Mouse (Mus musculus) limb, embryonic 13.5 days (tissue): ENCODE results near the gene Lmx1b. TPM values are rescaled to one million over a fixed set of nuclear protein-coding genes. Genes with fewer than 3 reads are reported as not detected.

ENCODE experiments used
- ATAC-seq: fragments of 200-750 bp; cut with Nextera tagmentation; 2 replicates; pipeline ENCODE4 v1.8.0; 2017; ENCODE audit warnings: low read depth, moderate number of reproducible peaks, moderate TSS enrichment; ENCODE audit not compliant: low FRiP score
- H3K27ac ChIP-seq: fragments of 300-500 bp; sonication (generic); 2 replicates; pipeline ENCODE4 v1.5.1; 2015; ENCODE audit warnings: inconsistent platforms, mild to moderate bottlenecking, moderate library complexity
- H3K27me3 ChIP-seq: fragments of 300-500 bp; sonication (generic); 2 replicates; pipeline ENCODE4 v1.6.1; 2015; ENCODE audit warnings: mild to moderate bottlenecking, inconsistent platforms
- H3K36me3 ChIP-seq: fragments of 300-500 bp; sonication (generic); 2 replicates; pipeline ENCODE4 v1.6.1; 2015; ENCODE audit warnings: inconsistent platforms, mild to moderate bottlenecking, moderate library complexity
- H3K4me1 ChIP-seq: fragments of 300-500 bp; sonication (generic); 2 replicates; pipeline ENCODE4 v1.6.1; 2015; ENCODE audit warnings: inconsistent platforms
- H3K4me2 ChIP-seq: fragments of 300-500 bp; sonication (generic); replicated peaks from 2 replicates; pipeline ENCODE4 v1.6.1; 2015; ENCODE audit warnings: inconsistent platforms, mild to moderate bottlenecking, moderate library complexity
- H3K4me3 ChIP-seq: fragments of 300-500 bp; sonication (generic); 2 replicates; pipeline ENCODE4 v1.5.1; 2015; ENCODE audit warnings: moderate library complexity, mild to moderate bottlenecking, inconsistent platforms
- H3K9ac ChIP-seq: fragments of 300-500 bp; sonication (generic); 2 replicates; pipeline ENCODE4 v1.6.1; 2015; ENCODE audit warnings: mild to moderate bottlenecking, inconsistent platforms
- H3K9me3 ChIP-seq: fragments of 300-500 bp; sonication (generic); 2 replicates; pipeline ENCODE4 v1.6.1; 2016; ENCODE audit warnings: inconsistent platforms
- WGBS: fragments of 180-500 bp; shearing (Covaris S2); methylation state at CpG from one replicate; pipeline ENCODE4 v1.1.7; 2015; 5-methylcytosine and 5-hydroxymethylcytosine counted together
- polyA plus RNA-seq: library from polyadenylated mRNA; unstranded; fragments of >200 nt; fragmentation: Nextera tagmentation; extraction: Ambion mirVana; gene quantifications from 2 replicates; pipeline ENCODE4 v1.2.1, GENCODE M21; 2015

Gene Lmx1b
- polyA plus RNA-seq, 1 experiment from 2014 or later, result 7.7 TPM

- Histone ChIP-seq H3K27me3 (peaks cover 74% of the 10 kb centered on the region), H3K4me3 (0 out of 2 replicates have a peak overlapping the region, but pooled peaks have one; percentile 1), H3K9me3 (no peaks in the 10 kb centered on the region), H3K4me1 (peaks cover 84% of the 10 kb centered on the region), H3K27ac (peak overlapping the region; percentile 34; the same call in 1 of the 2 replicates), H3K36me3 (peaks cover 3% of the 10 kb centered on the region; the same call in 1 of the 2 replicates), H3K9ac (peak overlapping the region; percentile 40), H3K4me2 (peak overlapping the region; percentile 42)
- 0 out of 2 replicates have a peak, but pooled peaks have one; percentile 4 for ATAC-seq
- WGBS, result 20% methylated on average over 16 of the region's 16 CpGs
These were observed 13.9 kb downstream of the Lmx1b start for GRCm38 (mm10) chr2:33626262-33627057.

- Histone ChIP-seq H3K9ac (no peak overlapping the region), H3K9me3 (no peaks in the 10 kb centered on the region), H3K4me2 (peak overlapping the region; percentile 72), H3K27ac (no peak overlapping the region), H3K36me3 (no peaks in the 10 kb centered on the region), H3K4me3 (no peak overlapping the region), H3K4me1 (peaks cover 62% of the 10 kb centered on the region), H3K27me3 (peaks cover 56% of the 10 kb centered on the region)
- ATAC-seq, result peak; percentile 46; the same call in 1 of the 2 replicates
- WGBS, result 66% methylated on average over 9 of the region's 9 CpGs
These were observed 22.6 kb downstream of the Lmx1b start for GRCm38 (mm10) chr2:33617670-33618069.

GRCm38 (mm10) chr2:33616411-33616843 lies 23.9 kb downstream of the Lmx1b start:
- Histone ChIP-seq H3K9ac (peak overlapping the region; percentile 53), H3K4me1 (peaks cover 72% of the 10 kb centered on the region), H3K4me2 (peak overlapping the region; percentile 72), H3K4me3 (peak overlapping the region; percentile 43), H3K27me3 (peaks cover 58% of the 10 kb centered on the region), H3K9me3 (no peaks in the 10 kb centered on the region), H3K27ac (0 out of 2 replicates have a peak overlapping the region, but pooled peaks have one; percentile 10), H3K36me3 (no peaks in the 10 kb centered on the region; the same call in 1 of the 2 replicates)
- ATAC-seq, result peak; percentile 55; the same call in 1 of the 2 replicates
- under 1% methylated on average over 30 of the region's 30 CpGs for WGBS

DNA sequence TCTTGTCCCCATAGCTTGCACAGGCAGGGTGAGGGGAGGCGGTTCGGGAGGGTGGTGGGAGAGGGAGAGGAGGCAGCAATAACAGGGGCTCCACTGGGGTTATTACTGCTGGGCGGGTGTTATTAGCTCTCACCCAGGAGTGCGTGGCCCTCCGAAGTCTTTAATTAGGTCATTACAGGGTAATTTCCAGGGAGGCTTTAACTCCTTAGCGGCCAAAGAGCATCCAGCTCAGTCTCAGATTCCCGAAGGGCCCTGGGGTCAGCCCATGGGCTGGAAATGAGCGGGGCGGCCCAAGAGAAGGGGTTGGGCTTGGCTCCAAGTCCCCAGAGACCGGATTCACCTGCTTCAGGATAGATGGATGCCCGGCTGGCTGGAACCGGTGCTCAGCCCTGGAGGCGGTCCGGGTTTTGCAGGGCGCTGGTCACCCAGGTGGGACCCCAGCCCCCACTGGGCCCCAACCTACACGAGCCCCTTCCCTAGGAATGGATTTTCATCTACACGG lies 24.4 kb downstream of the Lmx1b start:
- Histone ChIP-seq H3K4me1 (peaks cover 75% of the 10 kb centered on the region), H3K9ac (peak overlapping the region; percentile 53), H3K4me2 (peak overlapping the region; percentile 72), H3K4me3 (peak overlapping the region; percentile 43), H3K27me3 (peaks cover 63% of the 10 kb centered on the region), H3K9me3 (no peaks in the 10 kb centered on the region), H3K27ac (no peak overlapping the region), H3K36me3 (no peaks in the 10 kb centered on the region; the same call in 1 of the 2 replicates)
- no peak for ATAC-seq
- 6% methylated on average over 17 of the region's 17 CpGs for WGBS

DNA sequence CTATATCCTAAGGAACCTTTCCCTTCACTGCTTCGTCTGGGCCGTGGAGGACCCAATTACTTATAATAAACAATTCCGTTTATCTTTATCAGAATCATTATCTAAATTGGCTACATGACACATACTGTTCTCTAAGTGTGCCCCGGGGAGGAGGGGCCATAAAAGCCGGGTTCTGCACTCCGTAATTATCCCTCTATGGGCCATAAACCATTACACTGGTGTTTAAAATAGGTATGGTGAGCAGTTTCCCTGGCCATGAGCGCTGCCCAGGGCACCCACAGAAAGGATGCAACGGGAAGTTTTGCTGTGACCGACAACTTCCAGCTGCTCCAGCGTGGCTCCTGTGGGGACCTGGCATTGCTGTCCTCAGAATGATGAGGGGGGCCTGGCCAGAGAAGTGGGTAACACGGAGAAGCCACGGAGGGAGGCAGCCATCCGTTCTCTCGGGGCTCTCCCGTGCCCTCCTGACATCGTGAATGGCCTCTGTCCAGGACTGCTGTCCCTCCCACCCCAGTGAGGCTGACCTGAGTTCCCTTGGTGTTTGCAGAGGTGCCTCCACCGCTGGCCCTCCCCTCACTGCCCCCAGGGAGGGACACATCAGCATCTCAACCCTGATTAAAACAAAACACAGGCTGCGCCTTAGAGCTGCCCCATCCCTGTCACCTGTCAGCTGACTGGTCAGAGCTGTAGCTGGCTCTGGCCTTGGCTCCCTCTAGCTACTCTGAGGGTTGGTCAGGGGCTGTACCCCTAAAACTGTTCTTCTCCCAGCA lies 34.6 kb downstream of the Lmx1b start:
- Histone ChIP-seq H3K4me2 (peak overlapping the region; percentile 12), H3K9me3 (no peaks in the 10 kb centered on the region), H3K4me1 (peaks cover 55% of the 10 kb centered on the region), H3K36me3 (peaks cover 7% of the 10 kb centered on the region), H3K27me3 (peaks cover 48% of the 10 kb centered on the region), H3K4me3 (no peak overlapping the region), H3K27ac (no peak overlapping the region), H3K9ac (peak overlapping the region; percentile 51)
- WGBS, result 5% methylated on average over 18 of the region's 18 CpGs
- no peak for ATAC-seq

- Histone ChIP-seq H3K9me3 (no peaks in the 10 kb centered on the region), H3K36me3 (peaks cover 4% of the 10 kb centered on the region), H3K9ac (no peak overlapping the region), H3K4me2 (peak overlapping the region; percentile 12; the same call in 1 of the 2 replicates), H3K27me3 (peaks cover 45% of the 10 kb centered on the region), H3K27ac (no peak overlapping the region), H3K4me1 (peaks cover 55% of the 10 kb centered on the region), H3K4me3 (no peak overlapping the region)
- peak; percentile 39; the same call in 1 of the 2 replicates for ATAC-seq
- 11% methylated on average over 7 of the region's 7 CpGs for WGBS
These were observed 35.3 kb downstream of the Lmx1b start for GRCm38 (mm10) chr2:33604846-33605486.

DNA sequence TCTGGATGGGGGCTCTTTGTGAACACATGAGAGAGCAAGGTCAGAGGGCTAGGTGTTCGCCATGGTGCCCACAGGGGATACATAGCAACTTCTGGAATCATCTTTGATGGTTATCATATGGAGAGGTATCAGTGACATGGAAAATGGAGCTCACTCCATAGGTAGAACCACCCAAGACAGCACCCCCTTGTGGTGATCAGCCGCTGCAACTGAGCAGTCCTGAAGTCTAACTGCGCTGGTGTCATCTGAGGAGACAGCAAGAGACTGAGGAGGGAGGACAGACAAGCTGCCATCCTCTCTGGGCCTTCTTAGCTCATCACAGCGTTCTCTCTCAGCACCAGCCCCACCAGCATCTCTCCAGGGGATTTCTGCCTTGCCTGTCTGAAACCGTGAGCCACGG lies 39.8 kb downstream of the Lmx1b start:
- 46% methylated on average over 6 of the region's 6 CpGs for WGBS
- H3K27ac ChIP-seq, result no peak overlapping the region
- H3K9ac ChIP-seq, result no peak overlapping the region
- H3K4me1 ChIP-seq, result peaks cover 43% of the 10 kb centered on the region
- H3K27me3 ChIP-seq, result peaks cover 18% of the 10 kb centered on the region
- no peaks in the 10 kb centered on the region for H3K9me3 ChIP-seq
- H3K4me3 ChIP-seq, result no peak overlapping the region
- no peak overlapping the region for H3K4me2 ChIP-seq
- no peaks in the 10 kb centered on the region for H3K36me3 ChIP-seq
- no peak for ATAC-seq

DNA sequence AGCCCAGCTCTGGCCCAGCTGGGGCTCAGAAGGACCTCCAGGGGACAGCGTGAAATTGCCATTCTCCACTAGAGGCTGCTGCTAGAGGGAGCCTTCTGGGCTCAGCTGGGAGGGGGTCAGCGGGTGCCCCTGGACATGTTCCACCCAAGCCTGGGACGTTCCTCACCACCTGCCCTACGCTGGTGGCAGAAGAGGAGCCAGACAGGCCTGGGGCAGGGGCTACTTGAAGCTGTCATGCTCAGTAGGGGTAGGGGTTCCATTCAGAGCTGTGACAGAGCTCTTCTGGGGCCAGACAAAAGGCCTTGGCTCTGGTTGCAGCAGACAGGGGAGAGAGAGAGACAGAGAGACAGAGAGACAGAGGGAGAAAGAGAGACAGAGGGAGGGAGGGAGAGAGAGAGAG lies 42.9 kb downstream of the Lmx1b start:
- Histone ChIP-seq H3K36me3 (no peaks in the 10 kb centered on the region), H3K4me3 (no peak overlapping the region), H3K27me3 (0 out of 2 replicates have a peak, but pooled peaks cover 4% of the 10 kb centered on the region), H3K27ac (no peak overlapping the region), H3K4me2 (no peak overlapping the region), H3K9ac (no peak overlapping the region), H3K4me1 (peaks cover 54% of the 10 kb centered on the region), H3K9me3 (no peaks in the 10 kb centered on the region)
- no peak for ATAC-seq
- WGBS, result 54% methylated on average over 4 of the region's 4 CpGs

DNA sequence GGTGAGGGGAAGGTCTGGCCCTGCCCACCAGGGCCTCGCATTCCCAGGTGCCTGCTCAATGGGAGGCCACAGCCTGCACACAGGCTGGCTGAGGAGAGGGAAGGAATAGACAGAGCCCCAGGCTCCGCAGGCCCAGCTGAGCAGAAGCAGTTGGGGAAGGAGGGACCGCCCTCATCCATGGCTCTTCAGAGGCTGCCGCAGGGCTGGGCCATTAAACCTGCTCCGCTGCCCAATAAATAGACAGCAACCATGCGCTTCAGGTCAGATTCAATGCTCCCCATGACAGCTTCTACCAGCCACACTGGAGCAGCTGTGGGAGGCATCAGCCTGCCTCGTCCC lies 45.3 kb downstream of the Lmx1b start:
- ATAC-seq, result peak; percentile 44
- Histone ChIP-seq H3K36me3 (no peaks in the 10 kb centered on the region), H3K27ac (peak overlapping the region; percentile 45; the same call in 1 of the 2 replicates), H3K9ac (no peak overlapping the region; the same call in 1 of the 2 replicates), H3K4me2 (peak overlapping the region; percentile 9; the same call in 1 of the 2 replicates), H3K27me3 (no peaks in the 10 kb centered on the region), H3K4me1 (peaks cover 59% of the 10 kb centered on the region), H3K9me3 (no peaks in the 10 kb centered on the region), H3K4me3 (no peak overlapping the region)
- 14% methylated on average over 7 of the region's 7 CpGs for WGBS

GRCm38 (mm10) chr2:33594181-33595084 lies 45.9 kb downstream of the Lmx1b start:
- 44% methylated on average over 9 of the region's 9 CpGs for WGBS
- Histone ChIP-seq H3K4me2 (peak overlapping the region; percentile 9; the same call in 1 of the 2 replicates), H3K4me1 (peaks cover 59% of the 10 kb centered on the region), H3K36me3 (no peaks in the 10 kb centered on the region), H3K4me3 (no peak overlapping the region), H3K9me3 (no peaks in the 10 kb centered on the region), H3K27me3 (no peaks in the 10 kb centered on the region), H3K9ac (no peak overlapping the region; the same call in 1 of the 2 replicates), H3K27ac (peak overlapping the region; percentile 45; the same call in 1 of the 2 replicates)
- ATAC-seq, result peak; percentile 30
